Mouse (Mus musculus): ENCODE results near the gene Gm21767. TPM values are rescaled to one million over a fixed set of nuclear protein-coding genes. Genes with fewer than 3 reads are reported as not detected.

The Gm21767 gene
- not detected for polyA plus RNA-seq (2014; fragmentation: Illumina TruSeq; extraction: RNeasy Lipid Tissue Mini Kit (QIAGEN cat#74804); ENCODE audit: low read depth, low replicate concordance)

GRCm38 (mm10) chrY:13941438-13941837 lies at the start of gene Gm21767:
Gene Gm21767, plus strand, starts transcription at chrY:13941738.

